Mouse (Mus musculus): ENCODE results near the gene Hbs1l. TPM values are rescaled to one million over a fixed set of nuclear protein-coding genes. Genes with fewer than 3 reads are reported as not detected.

The Hbs1l gene
- polyA plus RNA-seq, 1 experiment from 2014 or later = 75.4 TPM

Other genes starting within 250 kb of the Hbs1l start
- gene Myb, start 135.0 kb upstream of the Hbs1l start, polyA plus RNA-seq (2015; fragmentation: Nextera tagmentation; extraction: Ambion mirVana) = 5.5 and 5.6 TPM in 2 replicates
- gene Aldh8a1, start 81.3 kb downstream of the Hbs1l start, polyA plus RNA-seq (2015; fragmentation: Nextera tagmentation; extraction: Ambion mirVana) = 0.75 and 2.1 TPM in 2 replicates